Mouse (Mus musculus): ENCODE measurements around the gene Nfkbie. TPM values are rescaled to one million over a fixed set of nuclear protein-coding genes. Genes with fewer than 3 reads are reported as not detected.

The Nfkbie gene
- polyA plus RNA-seq, 1 experiment = 5.8 TPM

GRCm38 (mm10) chr17:45594195-45594594 is 38.7 kb downstream of the Nfkbie start:
- TF ChIP-seq POLR2A (IDR thresholded peaks at IDR 0.05; ENCODE audit: low read depth, low read length) = no peak
- no peak for TF ChIP-seq CTCF (conservative IDR thresholded peaks at IDR 0.05; ENCODE audit: insufficient read depth, insufficient read length, low read depth, low read length)
- H3K4me1 ChIP-seq (ENCODE audit: control insufficient read depth, insufficient read depth, low read length) = peaks cover 28% of the 10 kb centered on the region
- no peaks in the 10 kb centered on the region for H3K27me3 ChIP-seq (replicated peaks; ENCODE audit: control insufficient read depth, insufficient read depth, low read length)
- WGBS = 56% methylated on average over 8 of the region's 8 CpGs
- H3K36me3 ChIP-seq (ENCODE audit: control insufficient read depth, insufficient read depth, low read length) = no peaks in the 10 kb centered on the region
- no peak overlapping the region for H3K27ac ChIP-seq (ENCODE audit: insufficient read depth, low read depth, low read length)
- no peak for DNase-seq
- H3K4me3 ChIP-seq (ENCODE audit: insufficient read depth, low read depth, low read length) = peak overlapping the region; percentile 12; the same call in 1 of the 2 replicates

- peak; percentile 80 for DNase-seq
Measured at GRCm38 (mm10) chr17:45594881-45595735, 39.6 kb downstream of the Nfkbie start.

GRCm38 (mm10) chr17:45595736-45596390 is 40.4 kb downstream of the Nfkbie start:
- WGBS = 20% methylated on average over 23 of the region's 23 CpGs
- DNase-seq = no peak
- TF ChIP-seq CTCF (conservative IDR thresholded peaks at IDR 0.05; ENCODE audit: insufficient read depth, insufficient read length, low read depth, low read length) (no peak), POLR2A (IDR thresholded peaks at IDR 0.05; ENCODE audit: low read depth, low read length) (no peak)
- peak overlapping the region; percentile 3; the same call in 1 of the 2 replicates for H3K27ac ChIP-seq (ENCODE audit: insufficient read depth, low read depth, low read length)
- H3K4me1 ChIP-seq (ENCODE audit: control insufficient read depth, insufficient read depth, low read length) = peaks cover 27% of the 10 kb centered on the region
- H3K27me3 ChIP-seq (replicated peaks; ENCODE audit: control insufficient read depth, insufficient read depth, low read length) = no peaks in the 10 kb centered on the region
- no peaks in the 10 kb centered on the region for H3K36me3 ChIP-seq (ENCODE audit: control insufficient read depth, insufficient read depth, low read length)
- peak overlapping the region; percentile 66 for H3K4me3 ChIP-seq (ENCODE audit: insufficient read depth, low read depth, low read length)

More at GRCm38 (mm10) chr17:45594881-45595735, 39.6 kb downstream of the Nfkbie start:
- H3K36me3 ChIP-seq (ENCODE audit: control insufficient read depth, insufficient read depth, low read length) = no peaks in the 10 kb centered on the region
- H3K27ac ChIP-seq (ENCODE audit: insufficient read depth, low read depth, low read length) = peak overlapping the region; percentile 44
- TF ChIP-seq POLR2A (IDR thresholded peaks at IDR 0.05; ENCODE audit: low read depth, low read length) (peak; percentile 4), CTCF (conservative IDR thresholded peaks at IDR 0.05; ENCODE audit: insufficient read depth, insufficient read length, low read depth, low read length) (no peak)
- H3K4me1 ChIP-seq (ENCODE audit: control insufficient read depth, insufficient read depth, low read length) = peaks cover 28% of the 10 kb centered on the region
- WGBS = 4% methylated on average over 58 of the region's 58 CpGs
- H3K4me3 ChIP-seq (ENCODE audit: insufficient read depth, low read depth, low read length) = peak overlapping the region; percentile 66
- no peaks in the 10 kb centered on the region for H3K27me3 ChIP-seq (replicated peaks; ENCODE audit: control insufficient read depth, insufficient read depth, low read length)

- H3K36me3 ChIP-seq (ENCODE audit: control insufficient read depth, insufficient read depth, low read length) = no peaks in the 10 kb centered on the region
- DNase-seq = peak; percentile 91
- no peaks in the 10 kb centered on the region for H3K27me3 ChIP-seq (replicated peaks; ENCODE audit: control insufficient read depth, insufficient read depth, low read length)
- peaks cover 24% of the 10 kb centered on the region for H3K4me1 ChIP-seq (ENCODE audit: control insufficient read depth, insufficient read depth, low read length)
- peak; percentile 70 for TF ChIP-seq CTCF (conservative IDR thresholded peaks at IDR 0.05; ENCODE audit: insufficient read depth, insufficient read length, low read depth, low read length)
- TF ChIP-seq POLR2A (IDR thresholded peaks at IDR 0.05; ENCODE audit: low read depth, low read length) = no peak
- 24% methylated on average over 11 of the region's 11 CpGs for WGBS
- peak overlapping the region; percentile 54 for H3K27ac ChIP-seq (ENCODE audit: insufficient read depth, low read depth, low read length)
- no peak overlapping the region for H3K4me3 ChIP-seq (ENCODE audit: insufficient read depth, low read depth, low read length)
Measured at GRCm38 (mm10) chr17:45596631-45597396, 41.3 kb downstream of the Nfkbie start.

GRCm38 (mm10) chr17:45597787-45598186 is 42.3 kb downstream of the Nfkbie start:
- peak; percentile 40 for DNase-seq
- Histone ChIP-seq H3K4me3 (ENCODE audit: insufficient read depth, low read depth, low read length) (no peak overlapping the region), H3K36me3 (ENCODE audit: control insufficient read depth, insufficient read depth, low read length) (no peaks in the 10 kb centered on the region), H3K27me3 (replicated peaks; ENCODE audit: control insufficient read depth, insufficient read depth, low read length) (no peaks in the 10 kb centered on the region), H3K4me1 (ENCODE audit: control insufficient read depth, insufficient read depth, low read length) (peaks cover 24% of the 10 kb centered on the region), H3K27ac (ENCODE audit: insufficient read depth, low read depth, low read length) (peak overlapping the region; percentile 32; the same call in 1 of the 2 replicates)
- TF ChIP-seq CTCF (conservative IDR thresholded peaks at IDR 0.05; ENCODE audit: insufficient read depth, insufficient read length, low read depth, low read length) = no peak
- no peak for TF ChIP-seq POLR2A (IDR thresholded peaks at IDR 0.05; ENCODE audit: low read depth, low read length)
- WGBS = 39% methylated on average over 3 of the region's 3 CpGs

- no peak overlapping the region for H3K4me3 ChIP-seq (ENCODE audit: insufficient read depth, low read depth, low read length)
- 83% methylated on average over 2 of the region's 2 CpGs for WGBS
- peaks cover 19% of the 10 kb centered on the region for H3K4me1 ChIP-seq (ENCODE audit: control insufficient read depth, insufficient read depth, low read length)
Measured at GRCm38 (mm10) chr17:45598376-45598775, 42.9 kb downstream of the Nfkbie start.

More at GRCm38 (mm10) chr17:45598376-45598775, 42.9 kb downstream of the Nfkbie start:
- Histone ChIP-seq H3K27ac (ENCODE audit: insufficient read depth, low read depth, low read length) (peak overlapping the region; percentile 30; the same call in 1 of the 2 replicates), H3K27me3 (replicated peaks; ENCODE audit: control insufficient read depth, insufficient read depth, low read length) (no peaks in the 10 kb centered on the region), H3K36me3 (ENCODE audit: control insufficient read depth, insufficient read depth, low read length) (no peaks in the 10 kb centered on the region)
- DNase-seq = no peak
- TF ChIP-seq POLR2A (IDR thresholded peaks at IDR 0.05; ENCODE audit: low read depth, low read length) (no peak), CTCF (conservative IDR thresholded peaks at IDR 0.05; ENCODE audit: insufficient read depth, insufficient read length, low read depth, low read length) (no peak)
